Mouse (Mus musculus): Measurements from ENCODE around the gene Zfp13. TPM values are rescaled to one million over a fixed set of nuclear protein-coding genes. Genes with fewer than 3 reads are reported as not detected.

The Zfp13 gene
- 12.9 TPM in 2 replicates for polyA plus RNA-seq (2015; fragmentation: Nextera tagmentation; extraction: Ambion mirVana)

- Histone ChIP-seq H3K27me3 (ENCODE audit: control insufficient read depth, insufficient read depth, low read depth, low read length) (no peaks in the 10 kb centered on the region), H3K4me2 (ENCODE audit: low read depth, low read length) (peak within 1 kb of the TSS; percentile 86), H3K27ac (ENCODE audit: low read length) (peak within 1 kb of the TSS; percentile 96), H3K9me3 (ENCODE audit: control insufficient read depth, low read length) (no peaks in the 10 kb centered on the region), H3K4me3 (ENCODE audit: low read length) (peak within 1 kb of the TSS; percentile 56), H3K9ac (ENCODE audit: low read length) (peak within 1 kb of the TSS; percentile 83), H3K36me3 (ENCODE audit: control insufficient read depth, insufficient read depth, low read length) (no peaks in the 10 kb centered on the region), H3K4me1 (replicated peaks; ENCODE audit: control insufficient read depth, insufficient read depth, low read length) (peaks cover 12% of the 10 kb centered on the region)
- peak; percentile 97 for ATAC-seq (ENCODE audit: low read depth)
- 5% methylated on average over 31 of the region's 31 CpGs for WGBS
Measured at GRCm38 (mm10) chr17:23598582-23599552, at the start of gene Zfp13. Gene Zfp13 (minus strand): TSS chr17:23599487.

GRCm38 (mm10) chr17:23645894-23646293 is 46.6 kb upstream of the Zfp13 start:
- Histone ChIP-seq H3K27ac (ENCODE audit: low read length) (no peak overlapping the region), H3K4me1 (replicated peaks; ENCODE audit: control insufficient read depth, insufficient read depth, low read length) (peaks cover 8% of the 10 kb centered on the region; the same call in 1 of the 2 replicates), H3K9me3 (ENCODE audit: control insufficient read depth, low read length) (no peaks in the 10 kb centered on the region), H3K4me2 (ENCODE audit: low read depth, low read length) (no peak overlapping the region), H3K9ac (ENCODE audit: low read length) (no peak overlapping the region), H3K36me3 (ENCODE audit: control insufficient read depth, insufficient read depth, low read length) (no peaks in the 10 kb centered on the region), H3K4me3 (ENCODE audit: low read length) (no peak overlapping the region), H3K27me3 (ENCODE audit: control insufficient read depth, insufficient read depth, low read depth, low read length) (peaks cover 11% of the 10 kb centered on the region)
- no peak for ATAC-seq (ENCODE audit: low read depth)
- 34% methylated on average over 10 of the region's 10 CpGs for WGBS

GRCm38 (mm10) chr17:23644613-23645495 is 45.6 kb upstream of the Zfp13 start, which contains the start of gene Mmp25:
Gene Mmp25 (minus strand): TSS chr17:23645277.
- Histone ChIP-seq H3K27ac (ENCODE audit: low read length) (no peak within 1 kb of the TSS), H3K36me3 (ENCODE audit: control insufficient read depth, insufficient read depth, low read length) (no peaks in the 10 kb centered on the region), H3K9ac (ENCODE audit: low read length) (peak within 1 kb of the TSS; percentile 66), H3K4me1 (replicated peaks; ENCODE audit: control insufficient read depth, insufficient read depth, low read length) (peaks cover 8% of the 10 kb centered on the region; the same call in 1 of the 2 replicates), H3K27me3 (ENCODE audit: control insufficient read depth, insufficient read depth, low read depth, low read length) (peaks cover 11% of the 10 kb centered on the region), H3K4me3 (ENCODE audit: low read length) (peak within 1 kb of the TSS; percentile 58), H3K4me2 (ENCODE audit: low read depth, low read length) (peak within 1 kb of the TSS; percentile 93), H3K9me3 (ENCODE audit: control insufficient read depth, low read length) (no peaks in the 10 kb centered on the region)
- WGBS, result under 1% methylated on average over 58 of the region's 58 CpGs
- peak; percentile 61 for ATAC-seq (ENCODE audit: low read depth)

GRCm38 (mm10) chr17:23631241-23631640 is 32.0 kb upstream of the Zfp13 start:
- ATAC-seq (ENCODE audit: low read depth), result no peak
- Histone ChIP-seq H3K4me2 (ENCODE audit: low read depth, low read length) (no peak overlapping the region), H3K9ac (ENCODE audit: low read length) (no peak overlapping the region), H3K27ac (ENCODE audit: low read length) (no peak overlapping the region), H3K36me3 (ENCODE audit: control insufficient read depth, insufficient read depth, low read length) (no peaks in the 10 kb centered on the region), H3K9me3 (ENCODE audit: control insufficient read depth, low read length) (no peaks in the 10 kb centered on the region), H3K4me1 (replicated peaks; ENCODE audit: control insufficient read depth, insufficient read depth, low read length) (no peaks in the 10 kb centered on the region), H3K27me3 (ENCODE audit: control insufficient read depth, insufficient read depth, low read depth, low read length) (no peaks in the 10 kb centered on the region), H3K4me3 (ENCODE audit: low read length) (no peak overlapping the region)
- 74% methylated on average over 8 of the region's 8 CpGs for WGBS

GRCm38 (mm10) chr17:23630195-23631020 is 31.1 kb upstream of the Zfp13 start:
- ATAC-seq (ENCODE audit: low read depth), result peak; percentile 90
- Histone ChIP-seq H3K36me3 (ENCODE audit: control insufficient read depth, insufficient read depth, low read length) (no peaks in the 10 kb centered on the region), H3K4me2 (ENCODE audit: low read depth, low read length) (peak overlapping the region; percentile 55), H3K4me1 (replicated peaks; ENCODE audit: control insufficient read depth, insufficient read depth, low read length) (no peaks in the 10 kb centered on the region), H3K9me3 (ENCODE audit: control insufficient read depth, low read length) (no peaks in the 10 kb centered on the region), H3K9ac (ENCODE audit: low read length) (peak overlapping the region; percentile 42), H3K27ac (ENCODE audit: low read length) (no peak overlapping the region), H3K4me3 (ENCODE audit: low read length) (peak overlapping the region; percentile 22; the same call in 1 of the 2 replicates), H3K27me3 (ENCODE audit: control insufficient read depth, insufficient read depth, low read depth, low read length) (no peaks in the 10 kb centered on the region)
- WGBS, result 13% methylated on average over 22 of the region's 22 CpGs

- Histone ChIP-seq H3K9ac (ENCODE audit: low read length) (no peak overlapping the region), H3K4me3 (ENCODE audit: low read length) (no peak overlapping the region), H3K27me3 (ENCODE audit: control insufficient read depth, insufficient read depth, low read depth, low read length) (no peaks in the 10 kb centered on the region), H3K4me2 (ENCODE audit: low read depth, low read length) (no peak overlapping the region), H3K4me1 (replicated peaks; ENCODE audit: control insufficient read depth, insufficient read depth, low read length) (no peaks in the 10 kb centered on the region), H3K36me3 (ENCODE audit: control insufficient read depth, insufficient read depth, low read length) (no peaks in the 10 kb centered on the region), H3K27ac (ENCODE audit: low read length) (no peak overlapping the region), H3K9me3 (ENCODE audit: control insufficient read depth, low read length) (no peaks in the 10 kb centered on the region)
- no peak for ATAC-seq (ENCODE audit: low read depth)
- 23% methylated on average over 7 of the region's 7 CpGs for WGBS
Measured at GRCm38 (mm10) chr17:23627813-23628212, 28.5 kb upstream of the Zfp13 start.

- H3K27me3 ChIP-seq (ENCODE audit: control insufficient read depth, insufficient read depth, low read depth, low read length), result peaks cover 2% of the 10 kb centered on the region; the same call in 1 of the 2 replicates
- no peak for ATAC-seq (ENCODE audit: low read depth)
Measured at GRCm38 (mm10) chr17:23620351-23620750, 21.1 kb upstream of the Zfp13 start.

GRCm38 (mm10) chr17:23617087-23617486 is 17.8 kb upstream of the Zfp13 start:
- Histone ChIP-seq H3K9ac (ENCODE audit: low read length) (no peak overlapping the region), H3K4me2 (ENCODE audit: low read depth, low read length) (no peak overlapping the region), H3K9me3 (ENCODE audit: control insufficient read depth, low read length) (no peaks in the 10 kb centered on the region), H3K36me3 (ENCODE audit: control insufficient read depth, insufficient read depth, low read length) (no peaks in the 10 kb centered on the region), H3K4me1 (replicated peaks; ENCODE audit: control insufficient read depth, insufficient read depth, low read length) (no peaks in the 10 kb centered on the region), H3K4me3 (ENCODE audit: low read length) (no peak overlapping the region), H3K27ac (ENCODE audit: low read length) (no peak overlapping the region), H3K27me3 (ENCODE audit: control insufficient read depth, insufficient read depth, low read depth, low read length) (peaks cover 2% of the 10 kb centered on the region; the same call in 1 of the 2 replicates)
- ATAC-seq (ENCODE audit: low read depth), result no peak
- WGBS, result 24% methylated on average over 9 of the region's 9 CpGs

More at GRCm38 (mm10) chr17:23620351-23620750, 21.1 kb upstream of the Zfp13 start:
- no peaks in the 10 kb centered on the region for H3K4me1 ChIP-seq (replicated peaks; ENCODE audit: control insufficient read depth, insufficient read depth, low read length)
- H3K9me3 ChIP-seq (ENCODE audit: control insufficient read depth, low read length), result no peaks in the 10 kb centered on the region
- 54% methylated on average over 7 of the region's 7 CpGs for WGBS
- no peaks in the 10 kb centered on the region for H3K36me3 ChIP-seq (ENCODE audit: control insufficient read depth, insufficient read depth, low read length)
- no peak overlapping the region for H3K4me2 ChIP-seq (ENCODE audit: low read depth, low read length)
- no peak overlapping the region for H3K9ac ChIP-seq (ENCODE audit: low read length)
- H3K27ac ChIP-seq (ENCODE audit: low read length), result no peak overlapping the region
- H3K4me3 ChIP-seq (ENCODE audit: low read length), result no peak overlapping the region

Data from lung, embryonic 16.5 days (tissue).